Mouse (Mus musculus): ENCODE measurements at regions not wholly inside any gene's neighbourhood (a gene's known extent, or its start where the extent isn't known, plus 50 kb on each side); places are given as distances from the start of the nearest gene placed in this dataset.

GRCm38 (mm10) chr4:35372528-35373212, 146.7 kb upstream of the C9orf72 start:
- H3K36me3 ChIP-seq = no peaks in the 10 kb centered on the region
- no peak overlapping the region for H3K27ac ChIP-seq
- H3K27me3 ChIP-seq = no peaks in the 10 kb centered on the region; the same call in 1 of the 2 replicates
- 25% methylated on average over 8 of the region's 8 CpGs for WGBS
- H3K4me3 ChIP-seq = no peak overlapping the region
- no peaks in the 10 kb centered on the region for H3K9me3 ChIP-seq
- no peak overlapping the region for H3K9ac ChIP-seq
- H3K4me2 ChIP-seq = no peak overlapping the region
- H3K4me1 ChIP-seq = no peaks in the 10 kb centered on the region
- no peak for ATAC-seq (ENCODE audit: insufficient number of reproducible peaks, low FRiP score, low TSS enrichment, low read depth)

GRCm38 (mm10) chr4:35364161-35364560, 138.2 kb upstream of the C9orf72 start:
- H3K4me3 ChIP-seq = no peak overlapping the region
- whole genome bisulfite sequencing = 69% methylated on average over 7 of the region's 7 CpGs
- no peak for ATAC-seq (ENCODE audit: insufficient number of reproducible peaks, low FRiP score, low TSS enrichment, low read depth)
- H3K27ac ChIP-seq = no peak overlapping the region
- no peaks in the 10 kb centered on the region for H3K4me1 ChIP-seq
- no peak overlapping the region for H3K4me2 ChIP-seq
- no peaks in the 10 kb centered on the region for H3K36me3 ChIP-seq
- H3K27me3 ChIP-seq = no peaks in the 10 kb centered on the region
- H3K9me3 ChIP-seq = no peaks in the 10 kb centered on the region
- H3K9ac ChIP-seq = no peak overlapping the region

GRCm38 (mm10) chr4:35362176-35362575, 136.2 kb upstream of the C9orf72 start:
- Histone ChIP-seq H3K4me3 (no peak overlapping the region), H3K4me1 (no peaks in the 10 kb centered on the region), H3K9me3 (no peaks in the 10 kb centered on the region), H3K27me3 (no peaks in the 10 kb centered on the region), H3K4me2 (no peak overlapping the region), H3K27ac (no peak overlapping the region), H3K36me3 (no peaks in the 10 kb centered on the region), H3K9ac (no peak overlapping the region)
- WGBS = 76% methylated on average over 3 of the region's 3 CpGs
- no peak for ATAC-seq (ENCODE audit: insufficient number of reproducible peaks, low FRiP score, low TSS enrichment, low read depth)

GRCm38 (mm10) chr4:35359376-35359775, 133.4 kb upstream of the C9orf72 start:
- Histone ChIP-seq H3K4me1 (no peaks in the 10 kb centered on the region), H3K27ac (no peak overlapping the region), H3K4me3 (no peak overlapping the region), H3K4me2 (no peak overlapping the region), H3K9me3 (no peaks in the 10 kb centered on the region), H3K9ac (no peak overlapping the region), H3K36me3 (no peaks in the 10 kb centered on the region), H3K27me3 (no peaks in the 10 kb centered on the region)
- no peak for ATAC-seq (ENCODE audit: insufficient number of reproducible peaks, low FRiP score, low TSS enrichment, low read depth)
- WGBS = 84% methylated on average over 3 of the region's 3 CpGs

GRCm38 (mm10) chr4:35356904-35357563, 131.1 kb upstream of the C9orf72 start:
- no peak overlapping the region for H3K4me3 ChIP-seq

GRCm38 (mm10) chr4:35356051-35356450, 130.1 kb upstream of the C9orf72 start:
- Histone ChIP-seq H3K27ac (no peak overlapping the region), H3K4me2 (no peak overlapping the region), H3K4me3 (no peak overlapping the region), H3K4me1 (peaks cover 2% of the 10 kb centered on the region; the same call in 1 of the 2 replicates), H3K27me3 (no peaks in the 10 kb centered on the region), H3K36me3 (no peaks in the 10 kb centered on the region), H3K9ac (no peak overlapping the region), H3K9me3 (no peaks in the 10 kb centered on the region)
- ATAC-seq (ENCODE audit: insufficient number of reproducible peaks, low FRiP score, low TSS enrichment, low read depth) = no peak
- WGBS = 73% methylated on average over 6 of the region's 6 CpGs

More at GRCm38 (mm10) chr4:35356904-35357563, 131.1 kb upstream of the C9orf72 start:
- Histone ChIP-seq H3K36me3 (no peaks in the 10 kb centered on the region), H3K27me3 (no peaks in the 10 kb centered on the region), H3K4me2 (no peak overlapping the region), H3K27ac (no peak overlapping the region), H3K9me3 (no peaks in the 10 kb centered on the region), H3K9ac (no peak overlapping the region), H3K4me1 (peaks cover 2% of the 10 kb centered on the region; the same call in 1 of the 2 replicates)
- no peak for ATAC-seq (ENCODE audit: insufficient number of reproducible peaks, low FRiP score, low TSS enrichment, low read depth)
- WGBS = 80% methylated on average over 12 of the region's 12 CpGs

GRCm38 (mm10) chr4:35354046-35354445, 128.1 kb upstream of the C9orf72 start:
- Histone ChIP-seq H3K9me3 (no peaks in the 10 kb centered on the region), H3K4me1 (peaks cover 2% of the 10 kb centered on the region; the same call in 1 of the 2 replicates), H3K4me2 (0 out of 2 replicates have a peak overlapping the region, but pooled peaks have one; percentile 10), H3K9ac (no peak overlapping the region), H3K36me3 (no peaks in the 10 kb centered on the region), H3K27me3 (no peaks in the 10 kb centered on the region), H3K4me3 (no peak overlapping the region), H3K27ac (no peak overlapping the region)
- 32% methylated on average over 14 of the region's 14 CpGs for WGBS
- ATAC-seq (ENCODE audit: insufficient number of reproducible peaks, low FRiP score, low TSS enrichment, low read depth) = no peak

- Histone ChIP-seq H3K27me3 (no peaks in the 10 kb centered on the region), H3K4me1 (peaks cover 2% of the 10 kb centered on the region; the same call in 1 of the 2 replicates), H3K36me3 (no peaks in the 10 kb centered on the region), H3K4me3 (no peak overlapping the region), H3K9ac (no peak overlapping the region), H3K27ac (no peak overlapping the region), H3K4me2 (no peak overlapping the region), H3K9me3 (no peaks in the 10 kb centered on the region)
- 56% methylated on average over 1 of the region's 1 CpGs for WGBS
- ATAC-seq (ENCODE audit: insufficient number of reproducible peaks, low FRiP score, low TSS enrichment, low read depth) = no peak
Measured at GRCm38 (mm10) chr4:35352606-35353005, 126.6 kb upstream of the C9orf72 start.

GRCm38 (mm10) chr4:35350465-35350864, 124.5 kb upstream of the C9orf72 start:
- no peak for ATAC-seq (ENCODE audit: insufficient number of reproducible peaks, low FRiP score, low TSS enrichment, low read depth)
- peaks cover 2% of the 10 kb centered on the region; the same call in 1 of the 2 replicates for H3K4me1 ChIP-seq
- H3K27me3 ChIP-seq = no peaks in the 10 kb centered on the region
- no peak overlapping the region for H3K27ac ChIP-seq
- no peak overlapping the region for H3K9ac ChIP-seq
- H3K36me3 ChIP-seq = no peaks in the 10 kb centered on the region
- H3K4me3 ChIP-seq = no peak overlapping the region
- H3K9me3 ChIP-seq = no peaks in the 10 kb centered on the region
- H3K4me2 ChIP-seq = no peak overlapping the region
- WGBS = 74% methylated on average over 3 of the region's 3 CpGs

GRCm38 (mm10) chr4:35347609-35348008, 121.6 kb upstream of the C9orf72 start:
- ATAC-seq (ENCODE audit: insufficient number of reproducible peaks, low FRiP score, low TSS enrichment, low read depth) = no peak
- WGBS = 84% methylated on average over 3 of the region's 3 CpGs
- H3K4me3 ChIP-seq = no peak overlapping the region
- no peaks in the 10 kb centered on the region for H3K9me3 ChIP-seq
- no peak overlapping the region for H3K27ac ChIP-seq
- H3K4me2 ChIP-seq = no peak overlapping the region
- no peaks in the 10 kb centered on the region for H3K36me3 ChIP-seq
- H3K27me3 ChIP-seq = no peaks in the 10 kb centered on the region
- H3K4me1 ChIP-seq = no peaks in the 10 kb centered on the region
- H3K9ac ChIP-seq = no peak overlapping the region

GRCm38 (mm10) chr4:35343751-35344150, 117.8 kb upstream of the C9orf72 start:
- no peak overlapping the region for H3K4me2 ChIP-seq
- 85% methylated on average over 1 of the region's 1 CpGs for WGBS
- H3K9me3 ChIP-seq = no peaks in the 10 kb centered on the region
- H3K36me3 ChIP-seq = no peaks in the 10 kb centered on the region
- no peaks in the 10 kb centered on the region for H3K27me3 ChIP-seq
- no peaks in the 10 kb centered on the region for H3K4me1 ChIP-seq
- H3K4me3 ChIP-seq = no peak overlapping the region
- H3K9ac ChIP-seq = no peak overlapping the region
- H3K27ac ChIP-seq = no peak overlapping the region
- no peak for ATAC-seq (ENCODE audit: insufficient number of reproducible peaks, low FRiP score, low TSS enrichment, low read depth)

- 85% methylated on average over 1 of the region's 1 CpGs for WGBS
- Histone ChIP-seq H3K27me3 (no peaks in the 10 kb centered on the region), H3K27ac (no peak overlapping the region), H3K9me3 (no peaks in the 10 kb centered on the region), H3K4me2 (no peak overlapping the region), H3K4me3 (no peak overlapping the region), H3K4me1 (no peaks in the 10 kb centered on the region), H3K36me3 (no peaks in the 10 kb centered on the region), H3K9ac (no peak overlapping the region)
- ATAC-seq (ENCODE audit: insufficient number of reproducible peaks, low FRiP score, low TSS enrichment, low read depth) = no peak
Measured at GRCm38 (mm10) chr4:35331161-35331560, 105.2 kb upstream of the C9orf72 start.
